Mouse (Mus musculus) left cerebral cortex, adult 18-20 months (tissue): ENCODE measurements around the gene Slc4a8. TPM values are rescaled to one million over a fixed set of nuclear protein-coding genes. Genes with fewer than 3 reads are reported as not detected.
"Not testable (repeated sequence)": the region's sequence is repeated elsewhere in the genome, so short reads cannot be mapped to it uniquely, and the experiment has no call there.

Experiments
- DNase-seq, 2 experiments: peaks; one replicate each; pipeline ENCODE4 v3.0.0; 2021 to 2022; ENCODE audit warnings: low spot score in 2 of 2, mixed read lengths in 1 of 2
- total RNA-seq, 2 experiments: library from RNA; stranded (reverse); gene quantifications; 2 replicates each; pipeline ENCODE4 v1.2.3; 2021

Slc4a8 gene
- total RNA-seq, 2 experiments from 2014 or later: 67.6 to 73.7 TPM

DNA sequence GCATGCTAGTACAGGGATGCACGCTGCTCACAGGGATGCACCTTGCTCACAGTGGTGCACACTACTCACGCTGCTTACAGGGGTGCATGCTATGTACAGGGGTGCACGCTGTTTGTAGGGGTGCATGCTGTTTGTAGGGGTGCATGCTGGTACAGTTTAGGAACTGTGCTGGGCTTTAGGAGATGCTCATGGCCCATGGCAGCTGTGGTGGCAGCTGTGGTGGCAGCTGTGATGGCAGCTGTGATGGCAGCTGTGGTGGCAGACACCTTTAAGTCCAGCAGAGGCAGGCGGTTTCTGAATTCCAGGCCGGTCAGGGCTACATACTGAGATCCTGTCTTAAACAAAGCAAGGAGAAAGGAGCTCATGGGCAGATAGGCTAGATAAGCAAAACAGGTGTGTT, 8.8 kb downstream of the Slc4a8 start:
- DNase-seq: no peak

DNA sequence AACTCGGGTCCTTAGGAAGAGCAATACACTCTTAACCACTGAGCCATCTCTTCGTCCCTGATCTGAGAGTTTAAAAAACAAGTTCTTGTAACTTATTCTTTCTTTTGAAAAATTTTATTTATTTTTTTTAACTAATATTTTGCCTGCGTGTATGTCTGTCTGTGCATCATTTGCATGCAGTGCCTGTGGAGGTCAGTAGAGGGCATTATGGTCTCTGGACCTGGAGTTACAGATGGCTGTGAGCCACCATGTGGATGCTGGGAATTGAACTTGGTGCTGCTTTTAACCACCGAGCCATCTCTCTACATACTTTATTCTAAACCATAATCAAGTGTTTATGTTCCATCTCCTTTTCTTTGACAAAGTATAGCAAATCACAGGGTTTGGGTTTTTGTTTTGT, 11.1 kb downstream of the Slc4a8 start:
- DNase-seq: no peak

DNA sequence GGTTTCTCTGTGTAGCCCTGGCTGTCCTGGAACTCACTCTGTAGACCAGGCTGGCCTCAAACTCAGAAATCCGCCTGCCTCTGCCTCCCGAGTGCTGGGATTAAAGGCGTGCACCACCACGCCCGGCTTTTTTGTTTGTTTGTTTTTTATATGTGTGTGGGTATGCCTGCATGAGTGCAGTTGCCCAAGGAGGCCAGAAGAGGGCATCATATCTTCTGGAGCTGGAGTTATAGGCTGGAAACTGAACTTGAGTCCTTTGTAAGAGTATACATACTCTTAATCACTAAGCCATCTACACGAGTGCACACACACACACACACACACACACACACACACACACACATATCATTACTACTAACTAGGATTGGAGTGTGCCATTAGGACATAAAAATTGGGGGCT, 12.3 kb downstream of the Slc4a8 start:
- DNase-seq: not testable (repeated sequence)

DNA sequence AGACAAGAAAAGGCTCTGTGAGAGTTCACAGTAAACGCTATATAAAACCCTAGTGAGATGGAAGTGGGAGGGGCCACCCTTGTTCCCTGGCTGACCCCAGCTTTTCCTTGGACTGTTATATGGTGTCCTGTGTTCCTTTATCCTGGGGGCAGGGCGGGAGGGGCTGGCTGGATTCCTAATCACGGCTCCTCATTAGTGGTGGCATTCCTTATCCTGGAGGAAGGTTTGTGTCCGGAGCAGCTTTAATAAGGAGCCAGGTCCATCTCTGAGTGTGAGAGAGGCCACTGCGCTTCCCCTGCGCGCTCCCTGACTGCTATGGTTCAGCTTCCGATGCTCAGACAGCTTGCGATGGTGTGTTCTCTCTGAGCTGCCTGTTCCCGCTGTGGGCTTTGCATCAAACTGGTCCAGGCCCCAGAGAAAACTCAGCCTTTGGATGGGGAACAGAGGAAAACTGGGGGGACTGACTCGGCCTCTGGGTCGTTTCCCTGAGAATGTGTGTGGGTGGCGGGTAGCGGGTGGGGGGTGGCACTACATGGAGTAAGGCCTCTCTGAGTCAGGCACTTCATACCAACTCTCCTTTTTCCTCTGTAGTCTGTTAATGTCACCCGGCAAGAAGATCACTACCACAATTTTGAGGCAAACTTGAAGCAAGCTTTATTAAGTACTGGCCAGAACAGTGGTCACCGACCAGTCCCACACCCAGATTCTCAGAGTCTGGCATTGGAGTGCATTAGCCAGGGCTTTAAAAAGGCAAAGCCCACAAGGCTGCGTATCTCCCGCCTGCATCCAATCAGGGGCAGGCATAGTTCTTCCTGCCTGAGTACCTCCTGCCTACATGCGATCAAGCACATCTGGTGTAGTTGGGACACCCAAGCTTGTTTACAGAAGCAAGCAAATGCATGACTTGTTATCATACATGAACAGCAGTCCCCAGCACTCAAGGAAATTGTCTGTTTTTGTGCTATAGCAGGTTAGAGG, 13.9 kb downstream of the Slc4a8 start:
- DNase-seq: no peak

DNA sequence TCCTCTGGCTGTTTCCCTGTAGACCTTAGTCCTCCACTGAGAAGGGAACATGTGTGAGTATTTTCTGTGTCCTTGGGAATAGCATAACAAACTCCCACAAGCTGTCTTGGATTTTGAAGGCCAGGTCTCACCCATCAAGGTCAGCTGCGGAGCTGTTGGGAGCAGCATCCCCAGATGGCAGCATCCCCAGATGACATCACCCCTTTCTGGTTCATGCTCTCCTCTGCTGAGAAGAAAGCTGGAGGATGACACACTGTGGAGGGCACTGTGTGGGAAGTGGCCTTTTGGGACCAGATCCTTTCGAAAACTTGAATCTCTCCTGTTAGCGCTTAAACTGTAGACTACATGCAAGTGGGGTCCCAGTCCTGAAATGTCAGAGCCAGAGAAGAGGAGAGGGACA, 14.9 kb downstream of the Slc4a8 start:
- no peak for DNase-seq

DNA sequence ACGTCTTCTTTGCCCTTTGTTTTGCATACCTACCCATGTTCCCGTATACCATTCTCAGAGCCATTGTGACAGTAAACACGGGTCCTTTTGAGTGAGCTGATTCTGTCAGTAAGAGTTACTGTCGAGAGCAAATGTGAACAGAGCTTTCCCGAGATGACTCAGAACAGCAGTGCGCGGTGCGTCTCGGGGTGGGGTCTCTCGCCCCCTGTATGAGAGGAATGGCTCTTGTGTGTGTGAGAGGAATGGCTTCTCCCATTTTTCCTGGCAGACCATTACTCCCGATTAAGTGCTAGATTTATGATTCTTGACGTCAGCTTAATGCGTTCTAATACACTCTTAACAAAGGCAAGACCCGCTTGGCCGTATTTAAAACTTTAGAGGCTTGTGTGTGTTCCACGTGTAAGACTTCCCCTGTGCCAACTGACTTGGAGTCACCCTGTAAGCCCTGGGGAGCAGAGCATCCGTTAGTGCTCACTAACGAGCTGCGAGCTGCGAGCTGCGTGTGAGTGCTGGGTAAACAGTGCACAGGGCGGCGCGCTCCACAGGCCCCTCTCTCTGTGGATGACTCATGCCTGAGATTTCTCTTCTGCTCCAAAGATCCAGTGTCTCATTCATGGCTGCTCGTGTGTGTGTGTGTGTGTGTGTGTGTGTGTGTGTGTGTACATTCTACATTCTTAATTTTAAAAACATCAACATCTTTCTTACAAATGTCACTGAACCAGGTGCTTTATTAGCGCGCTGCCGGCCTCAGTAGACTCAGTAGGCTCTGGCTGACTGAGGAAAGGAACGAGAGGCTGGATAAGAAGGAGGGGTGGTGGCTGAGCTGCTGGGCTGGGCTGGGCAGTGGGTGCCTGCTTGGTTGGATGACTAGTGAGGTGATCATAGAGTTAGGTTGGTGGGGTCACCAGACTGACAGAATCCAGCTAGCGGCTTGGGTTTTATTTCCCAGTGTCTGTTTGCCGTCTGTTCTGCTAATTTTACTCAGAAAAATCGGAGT, 15.8 kb downstream of the Slc4a8 start:
- peak; percentile 40 to 62 for DNase-seq

DNA sequence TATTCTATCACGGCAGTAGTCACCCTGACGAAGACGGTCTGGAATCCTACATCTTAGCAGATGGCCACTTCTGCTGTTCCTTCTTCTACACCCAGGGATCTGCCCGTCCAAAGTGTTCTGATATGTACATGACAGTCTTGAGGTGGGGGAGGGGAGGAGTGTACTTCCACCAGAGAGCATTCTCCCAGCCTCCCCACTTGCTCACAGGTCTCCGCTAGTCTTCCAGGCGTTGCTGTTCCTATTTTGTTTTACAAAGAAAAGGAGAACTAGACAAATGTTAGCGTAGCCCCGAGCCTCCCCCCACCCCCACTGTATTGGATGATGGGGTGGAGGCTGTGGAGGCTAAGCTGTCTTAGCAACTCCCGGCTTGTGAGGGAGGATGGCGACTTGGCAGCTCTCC, 18.3 kb downstream of the Slc4a8 start:
- peak in 1 of 2 experiments; percentile 47 for DNase-seq

DNA sequence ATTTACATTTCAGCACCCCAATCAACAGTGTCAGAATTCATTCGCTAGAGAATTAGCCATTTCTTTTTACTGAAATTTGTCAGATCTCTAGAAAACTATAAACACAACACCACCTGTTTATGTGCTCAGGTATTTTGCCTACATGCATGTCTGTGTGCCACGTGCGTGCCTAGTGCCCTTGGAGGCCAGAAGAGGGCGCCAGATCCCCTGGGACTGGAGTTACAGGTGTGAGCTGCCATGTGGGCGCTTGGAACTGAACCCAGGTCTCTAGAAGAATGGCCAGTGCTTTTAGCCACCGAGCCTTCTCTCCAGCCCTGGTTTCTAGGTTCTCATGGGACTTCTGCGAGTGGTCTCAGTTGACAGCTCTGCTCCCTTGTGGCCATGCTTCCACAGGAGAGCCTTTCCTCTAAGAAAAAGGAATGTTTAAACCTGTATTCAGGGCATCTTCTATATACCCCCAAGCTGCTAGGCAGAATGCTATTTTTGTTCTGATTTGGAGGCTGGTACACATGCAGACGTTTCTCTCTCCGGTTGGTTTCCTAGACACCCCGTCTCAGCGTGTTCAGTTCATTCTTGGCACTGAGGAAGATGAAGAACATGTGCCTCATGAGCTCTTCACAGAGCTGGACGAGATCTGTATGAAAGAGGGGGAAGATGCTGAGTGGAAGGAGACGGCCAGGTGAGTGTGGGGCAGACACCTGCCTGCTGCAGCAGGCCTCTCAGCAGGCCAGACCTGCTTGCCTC, 21.9 kb downstream of the Slc4a8 start:
- no peak for DNase-seq

DNA sequence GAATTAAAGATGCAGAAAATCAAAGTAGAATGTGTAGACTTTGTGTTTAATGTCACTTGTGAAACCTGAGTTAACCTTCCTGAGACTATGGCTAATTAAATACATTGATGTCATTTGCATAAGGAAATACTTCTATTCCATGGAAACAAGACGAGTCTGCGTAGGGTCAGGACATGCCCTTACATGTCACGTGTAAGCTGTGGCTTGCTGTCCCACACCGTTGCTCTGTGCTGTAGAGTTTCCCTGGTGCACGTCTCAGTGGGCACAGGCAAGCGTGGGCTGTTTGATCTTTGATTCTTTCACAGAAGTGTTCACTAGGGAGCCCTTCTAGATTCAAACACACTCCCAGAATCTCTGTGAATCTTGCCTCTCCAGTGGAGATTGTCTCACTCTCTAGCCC, 28.7 kb downstream of the Slc4a8 start:
- DNase-seq: no peak

DNA sequence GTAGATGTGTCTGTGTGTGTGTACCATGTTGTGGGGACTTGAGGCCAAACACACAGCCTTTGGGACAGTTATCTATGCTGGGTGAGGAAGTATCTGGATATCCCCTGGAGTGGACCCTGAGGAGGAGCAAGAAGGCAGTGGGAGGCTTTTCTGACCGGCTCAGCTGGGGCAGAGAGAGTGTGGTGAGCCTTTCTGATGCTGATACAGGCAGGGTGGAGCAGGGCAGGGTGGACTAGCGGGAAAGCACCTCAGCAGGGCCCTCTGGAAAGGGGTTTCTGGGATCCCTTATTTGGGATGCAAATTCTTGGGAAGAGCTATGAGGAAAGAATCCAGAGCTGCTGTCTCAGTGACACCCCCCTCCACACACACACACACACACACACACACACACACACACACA, 30.8 kb downstream of the Slc4a8 start:
- no peak for DNase-seq

DNA sequence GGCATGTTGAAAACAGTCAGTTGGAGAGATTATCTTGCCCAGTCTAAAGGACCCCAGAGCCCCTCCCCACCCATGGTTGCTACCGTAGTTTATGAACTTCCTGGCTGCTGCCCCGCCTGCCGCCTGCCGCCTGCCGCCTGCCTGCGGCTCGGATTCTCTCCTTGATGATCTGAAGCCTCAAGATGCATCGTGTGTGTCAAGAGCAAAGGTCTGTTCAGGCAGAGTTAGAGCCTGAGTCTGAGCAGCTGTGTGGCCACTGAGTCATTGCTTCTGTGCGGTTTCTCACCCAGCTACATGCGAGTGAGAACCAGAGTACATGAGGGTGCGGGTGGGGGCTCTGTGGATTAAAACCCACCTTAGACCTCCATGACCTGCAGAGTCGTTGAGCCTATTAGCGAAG, 39.4 kb downstream of the Slc4a8 start:
- no peak for DNase-seq

DNA sequence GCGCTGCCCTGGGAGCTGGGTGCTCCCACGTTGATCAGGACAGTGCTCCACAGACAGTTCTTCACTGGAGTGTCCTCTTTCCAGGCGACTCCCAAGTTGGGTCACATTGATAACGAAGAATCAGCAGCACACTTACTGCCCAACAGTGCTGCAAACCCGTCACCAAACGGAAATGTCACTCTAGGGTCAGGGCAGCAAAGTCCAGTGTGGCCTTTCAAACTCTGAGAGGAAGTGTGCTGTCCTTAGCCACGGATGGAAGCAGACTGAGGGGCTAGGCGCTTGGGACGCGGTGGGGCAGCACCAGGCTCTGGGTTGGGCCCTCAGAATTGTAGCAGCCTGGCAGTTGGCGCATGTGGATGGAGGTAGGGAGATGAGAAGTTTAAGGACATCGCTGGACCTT, 46.5 kb downstream of the Slc4a8 start:
- DNase-seq: no peak

DNA sequence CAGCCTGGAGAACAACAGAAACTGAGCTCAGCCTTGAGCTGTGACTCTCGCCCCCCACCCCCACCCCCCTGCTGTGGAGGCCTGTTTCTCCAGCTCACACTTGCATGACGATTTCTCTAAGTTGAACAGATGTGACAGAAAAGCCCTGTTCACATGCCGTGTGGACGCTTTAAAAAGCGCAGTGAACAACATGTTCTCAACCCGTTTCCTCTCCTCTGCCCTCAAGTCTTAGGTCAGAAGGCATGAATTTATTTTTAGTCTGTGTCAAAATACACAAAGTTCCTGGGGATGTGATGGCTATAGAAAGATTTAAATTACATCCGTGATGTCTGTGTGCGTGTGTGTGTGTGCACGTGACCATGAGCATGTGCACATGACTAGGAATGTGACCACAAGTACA, 46.9 kb downstream of the Slc4a8 start:
- no peak for DNase-seq

DNA sequence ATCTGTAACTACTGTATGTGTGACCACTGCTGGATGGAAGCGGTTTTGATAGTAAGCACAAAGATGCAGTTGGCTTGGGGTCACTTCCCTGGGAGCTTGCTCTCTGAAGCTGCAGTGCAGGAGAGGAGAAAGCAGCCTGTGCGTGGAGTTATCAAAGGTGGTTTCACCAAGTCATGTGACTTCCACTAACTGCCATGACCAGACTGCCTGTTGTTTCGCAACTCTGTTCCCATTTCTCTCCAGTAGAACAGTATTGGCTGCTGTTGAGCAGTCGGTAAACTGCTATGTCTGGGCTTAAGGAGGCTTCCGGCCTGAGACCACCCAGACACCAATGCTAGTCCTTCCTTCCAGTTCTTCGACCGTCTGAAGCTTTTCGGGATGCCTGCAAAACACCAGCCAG, 48.7 kb downstream of the Slc4a8 start:
- DNase-seq: no peak

DNA sequence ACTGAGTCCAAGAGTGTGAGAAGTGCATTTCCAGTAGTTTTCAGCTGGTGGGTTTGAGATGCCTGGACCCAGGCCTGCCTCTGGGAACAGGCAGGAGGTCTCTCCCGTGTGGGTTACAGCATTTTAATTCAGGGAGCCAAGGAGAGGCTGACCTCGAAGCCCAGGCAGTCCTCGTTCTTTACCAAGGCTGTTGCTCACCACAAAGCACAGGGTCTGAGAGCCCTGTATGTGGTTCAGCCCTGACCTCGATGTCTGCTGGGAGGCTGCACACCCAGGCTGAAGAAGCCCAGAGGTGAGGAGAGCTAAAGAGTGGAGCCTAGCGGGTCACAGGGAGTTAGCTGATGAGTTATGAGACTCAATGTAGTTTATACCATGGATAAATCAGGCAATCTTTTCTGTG, 52.0 kb downstream of the Slc4a8 start:
- no peak for DNase-seq

DNA sequence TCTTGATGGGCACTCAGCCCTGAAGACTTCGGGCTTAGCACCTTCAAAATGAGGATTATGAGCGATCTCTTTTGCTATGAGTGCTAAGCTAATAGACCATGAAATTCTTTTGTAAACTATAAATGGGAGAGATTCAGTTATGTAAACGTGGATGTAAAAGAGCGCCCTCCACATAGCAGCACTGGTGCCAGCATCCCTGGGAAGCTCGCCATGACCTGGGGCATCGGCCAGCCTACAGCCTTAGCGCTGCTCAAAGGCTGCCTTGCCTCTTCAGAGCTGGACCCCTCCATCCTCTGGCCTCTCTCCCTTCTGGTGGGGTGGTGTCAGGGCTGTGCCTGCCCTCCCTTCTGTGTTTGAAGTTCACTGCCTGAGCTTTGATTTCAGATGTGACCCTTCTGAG, 52.5 kb downstream of the Slc4a8 start:
- no peak for DNase-seq

DNA sequence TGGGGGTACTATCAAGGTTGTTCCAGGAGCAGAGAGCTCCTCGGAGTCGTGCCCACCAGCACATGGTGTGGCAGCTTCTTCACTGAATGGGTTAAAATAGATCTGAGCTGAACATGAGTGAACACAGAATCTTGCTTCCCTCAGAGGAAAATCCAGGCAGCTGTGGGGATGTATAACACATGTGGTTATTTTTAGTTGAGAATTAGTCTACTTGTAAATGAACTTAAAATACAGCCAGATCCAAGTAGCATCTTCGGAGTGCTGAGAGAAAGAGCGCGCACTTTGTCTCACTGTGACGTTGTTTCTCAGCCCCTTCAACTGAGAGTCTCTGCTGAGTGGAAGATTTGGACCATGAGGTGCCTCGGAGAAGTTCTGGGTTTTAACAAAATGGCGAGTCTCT, 53.8 kb downstream of the Slc4a8 start:
- no peak for DNase-seq

DNA sequence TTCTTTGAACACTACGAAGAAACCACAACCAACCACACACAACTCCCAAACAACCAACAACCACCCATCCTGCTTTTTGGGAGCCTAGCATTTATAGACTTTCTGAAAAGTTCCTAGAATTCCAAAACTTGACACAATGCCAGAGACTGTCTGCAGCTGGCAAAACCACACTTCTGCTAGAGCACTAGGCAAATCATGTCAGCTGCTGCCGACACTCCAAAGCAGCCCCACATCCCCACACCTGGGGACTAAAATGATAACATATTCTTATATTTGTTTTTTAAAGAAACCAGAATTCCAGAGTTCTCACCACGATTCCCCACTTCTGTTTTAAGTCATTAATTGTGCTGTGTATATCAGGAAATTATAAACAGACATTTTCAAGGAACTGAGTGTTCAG, 57.3 kb downstream of the Slc4a8 start:
- DNase-seq: no peak

DNA sequence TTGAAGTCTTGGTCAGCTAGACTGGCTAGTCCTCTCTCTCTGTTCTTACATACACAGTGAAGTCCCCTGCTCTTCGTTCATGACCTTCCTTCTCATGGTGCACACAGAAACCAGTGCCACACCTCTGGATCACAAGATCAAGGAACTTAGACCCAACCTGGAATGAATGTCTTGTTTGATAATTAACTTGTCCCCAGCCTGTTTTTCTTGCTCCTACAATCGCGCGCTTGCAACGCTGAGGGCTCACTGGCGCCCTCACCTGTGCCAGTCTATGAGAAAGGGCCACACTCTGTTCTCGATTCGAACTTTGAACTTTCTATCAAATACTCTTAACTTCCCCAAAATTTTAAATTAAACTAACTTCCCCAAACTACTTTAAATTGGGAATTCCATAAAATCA, 60.3 kb downstream of the Slc4a8 start:
- no peak for DNase-seq

DNA sequence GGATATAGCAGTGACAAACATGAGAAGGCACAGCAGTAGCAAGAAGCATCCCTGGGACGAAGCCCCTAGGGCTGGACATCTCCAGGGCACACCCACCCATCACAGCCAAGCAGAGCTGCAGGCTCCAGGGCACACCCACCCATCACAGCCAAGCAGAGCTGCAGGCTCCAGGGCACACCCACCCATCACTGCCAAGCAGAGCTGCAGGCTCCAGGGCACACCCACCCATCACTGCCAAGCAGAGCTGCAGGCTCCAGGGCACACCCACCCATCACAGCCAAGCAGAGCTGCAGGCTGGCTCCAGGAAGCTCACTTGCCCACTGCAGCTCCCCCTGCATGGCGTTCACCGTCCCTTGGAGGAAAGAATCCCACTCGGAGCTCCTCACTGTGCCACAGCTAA, 60.8 kb downstream of the Slc4a8 start:
- DNase-seq: not testable (repeated sequence)

DNA sequence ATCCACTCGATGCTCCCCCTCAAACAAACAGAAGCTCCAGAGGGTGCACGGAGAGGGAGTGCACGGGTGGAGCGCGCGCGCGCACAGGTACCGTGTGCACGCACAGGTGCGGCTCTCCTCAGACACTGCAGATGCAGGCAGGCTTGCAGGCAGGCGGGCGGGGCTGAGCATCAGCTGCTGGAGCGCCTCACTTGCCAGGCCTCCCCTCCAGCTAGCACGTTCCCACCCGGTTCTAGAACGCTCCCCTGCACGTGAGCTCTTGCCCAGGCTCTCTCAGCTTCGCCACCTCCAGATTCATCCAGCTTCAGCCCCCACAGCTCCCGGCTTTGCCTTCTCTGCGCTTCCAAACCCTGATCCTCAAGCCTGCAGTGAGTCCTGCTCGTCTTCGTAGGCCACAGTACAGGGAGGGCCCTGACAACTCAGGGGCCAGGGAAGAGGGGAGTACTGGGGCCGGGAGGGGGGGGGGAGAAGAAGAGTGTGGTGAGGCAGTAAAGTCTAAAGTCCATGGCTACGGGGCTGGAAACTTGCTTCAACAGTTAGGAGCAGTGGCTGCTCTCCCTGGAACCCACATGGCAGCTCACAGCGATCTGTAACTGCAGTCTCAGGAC, 63.8 kb downstream of the Slc4a8 start:
- DNase-seq: peak; percentile 59 to 73
